Mouse (Mus musculus) kidney, postnatal 25 days (tissue): ENCODE measurements around the gene Lbhd2.
A peak's percentile ranks its signal among the peaks of the same experiment; 100 is the strongest.

Experiments used
- DNase-seq, 2 experiments: peaks; one replicate each; pipeline ENCODE4 v3.0.0; 2021; ENCODE audit warnings: mixed read lengths in 2 of 2

The Lbhd2 gene

GRCm38 (mm10) chr12:111432097-111432496, 25.5 kb downstream of the Lbhd2 start:
- peak; percentile 69 to 84 for DNase-seq

DNA sequence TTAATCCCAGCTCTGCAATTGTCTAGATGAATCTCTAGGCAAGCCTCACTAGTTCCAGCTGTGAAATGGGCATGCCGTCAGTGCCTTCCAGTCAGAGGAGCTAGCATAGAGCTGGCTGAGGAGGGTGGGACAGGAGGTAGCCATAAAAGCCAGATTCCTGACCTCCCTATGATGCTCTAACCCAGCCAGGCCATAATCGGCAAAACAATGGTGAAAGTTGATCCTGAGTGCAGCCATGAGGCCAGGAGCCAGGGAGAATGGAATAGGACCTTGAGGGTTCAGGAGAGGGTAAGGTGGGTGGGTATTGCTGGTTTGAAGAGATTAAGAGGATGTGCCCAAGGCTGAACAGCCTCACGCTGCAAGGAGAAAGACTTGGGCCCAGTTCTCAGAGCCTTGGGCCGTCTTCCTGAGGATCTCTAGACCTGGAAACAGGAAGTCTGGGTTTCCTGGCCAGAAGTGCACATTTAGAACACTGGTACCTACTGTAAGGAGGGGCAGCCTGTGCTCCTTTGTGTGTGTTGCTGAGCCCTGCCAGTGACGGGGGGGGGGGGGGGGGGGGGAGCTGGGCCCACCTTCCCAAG, 26.2 kb downstream of the Lbhd2 start:
- peak in 1 of 2 experiments; percentile 21 for DNase-seq

DNA sequence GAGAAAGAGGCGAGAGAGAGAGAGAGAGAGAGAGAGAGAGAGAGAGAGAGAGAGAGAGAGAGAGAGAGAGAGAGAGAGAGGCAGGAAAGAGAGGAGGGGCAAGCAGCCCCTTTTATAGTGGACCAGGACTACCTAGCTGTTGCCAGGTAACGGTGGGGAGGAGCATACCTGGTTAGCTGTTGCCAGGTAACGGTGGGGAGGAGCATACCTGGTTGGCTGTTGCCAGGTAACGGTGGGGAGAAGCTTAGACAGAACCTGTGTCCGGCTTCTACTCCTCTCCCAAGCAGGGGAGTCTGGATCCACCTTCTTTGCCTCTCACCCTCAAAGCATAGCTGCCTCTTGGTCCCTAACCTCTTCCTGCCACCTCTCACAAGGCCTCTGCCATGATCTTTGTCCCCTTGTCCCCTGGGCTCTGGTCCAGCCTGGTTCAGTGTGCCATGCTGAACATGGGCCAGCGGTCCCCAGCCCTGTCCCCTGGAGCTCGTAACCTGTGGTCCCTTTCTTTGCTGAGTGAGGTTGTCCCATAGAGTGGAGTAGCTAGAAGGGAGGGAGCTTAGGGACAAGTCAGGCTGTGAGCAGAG, 27.6 kb downstream of the Lbhd2 start:
- DNase-seq = peak; percentile 52 to 74

GRCm38 (mm10) chr12:111434745-111435327, 28.2 kb downstream of the Lbhd2 start:
- peak; percentile 82 to 87 for DNase-seq

DNA sequence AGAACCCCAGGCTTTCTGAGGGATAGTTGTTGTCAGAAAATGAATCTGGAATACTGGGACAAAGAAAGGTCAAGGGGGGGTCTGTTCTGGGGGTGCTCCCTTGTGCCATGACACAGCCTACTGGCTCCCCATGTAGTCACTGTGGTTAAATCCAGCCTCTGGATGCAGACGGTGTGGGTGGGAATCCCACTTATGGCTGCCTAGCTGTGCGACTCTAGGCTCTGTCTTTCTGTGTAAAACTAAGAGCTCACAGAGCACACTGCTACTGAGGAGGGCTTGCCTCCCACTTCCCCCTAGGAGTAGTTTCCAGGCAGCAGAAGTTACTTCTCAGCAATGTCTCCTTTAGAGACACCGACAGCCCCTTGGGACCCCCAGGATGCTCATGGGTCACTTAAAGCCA, 29.6 kb downstream of the Lbhd2 start:
- DNase-seq = no peak

- DNase-seq = peak in 1 of 2 experiments; percentile 6
Measured at GRCm38 (mm10) chr12:111436640-111437039, 30.0 kb downstream of the Lbhd2 start.

DNA sequence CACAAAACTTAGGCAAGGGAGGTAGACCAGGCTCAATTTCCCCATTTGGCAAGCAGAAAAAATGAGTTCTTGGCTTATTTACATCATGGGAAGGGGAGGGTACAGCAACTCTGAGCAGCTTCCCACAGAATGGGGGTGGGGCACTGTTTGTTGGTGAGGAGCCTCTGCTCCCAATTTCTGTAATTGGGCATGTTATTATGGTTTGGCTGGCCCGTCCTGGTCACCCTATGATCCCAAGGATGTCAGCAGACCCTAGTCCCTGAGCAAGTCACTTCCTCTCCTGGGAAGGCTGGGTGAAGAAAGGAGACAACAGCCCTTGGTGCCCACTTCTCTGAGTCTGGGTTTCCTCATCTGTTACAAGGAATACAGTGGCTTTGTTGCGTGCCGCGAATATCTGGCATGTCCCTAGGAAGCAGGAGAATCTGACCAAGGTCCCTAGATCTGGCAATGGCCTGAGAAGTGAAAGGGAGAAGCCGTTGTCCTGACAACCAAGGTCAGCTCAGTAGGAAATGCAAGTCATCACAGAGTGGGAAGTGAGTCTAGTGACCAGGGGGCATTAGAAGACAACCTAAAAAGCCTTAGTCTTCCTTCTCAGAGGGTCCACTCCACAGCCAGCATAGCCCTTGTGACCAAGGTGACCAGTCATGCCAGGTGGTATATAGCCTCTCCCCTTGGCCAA, 30.8 kb downstream of the Lbhd2 start:
- peak; percentile 40 to 56 for DNase-seq

- DNase-seq = no peak
Measured at GRCm38 (mm10) chr12:111438850-111439249, 32.2 kb downstream of the Lbhd2 start.

DNA sequence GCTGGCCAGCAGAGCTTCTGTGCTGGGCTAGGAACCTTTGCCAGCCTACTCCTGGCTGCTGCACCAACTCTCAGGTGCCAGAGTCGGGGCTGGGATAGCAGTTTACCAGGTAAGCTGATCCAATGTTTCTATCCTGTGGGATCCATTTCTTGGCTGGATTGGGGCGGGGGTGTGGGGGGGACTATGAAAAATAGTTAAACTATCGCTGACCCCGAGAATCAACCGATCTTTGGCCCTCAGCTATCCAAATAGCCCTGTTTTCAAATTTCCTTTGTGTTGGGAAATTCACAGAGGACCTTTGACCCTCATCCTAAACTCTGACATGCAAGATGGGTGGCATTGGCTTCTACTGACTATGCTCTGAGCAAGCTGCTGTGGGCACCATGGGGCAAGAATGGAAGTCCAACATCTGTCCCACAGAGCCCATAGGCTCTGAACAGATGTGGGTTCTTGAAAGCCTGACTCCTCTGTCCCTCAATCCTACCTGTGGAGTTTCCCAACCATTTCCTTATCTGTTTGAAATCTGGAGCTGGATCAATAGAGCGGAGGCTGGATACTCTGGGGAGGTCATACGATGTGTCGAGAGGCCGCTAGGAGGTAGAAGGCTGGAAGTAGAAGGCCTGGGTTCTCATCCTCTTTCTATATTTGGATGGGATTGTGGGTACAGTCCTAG, 34.2 kb downstream of the Lbhd2 start:
- no peak for DNase-seq

GRCm38 (mm10) chr12:111441523-111441922, 34.9 kb downstream of the Lbhd2 start:
- no peak for DNase-seq

DNA sequence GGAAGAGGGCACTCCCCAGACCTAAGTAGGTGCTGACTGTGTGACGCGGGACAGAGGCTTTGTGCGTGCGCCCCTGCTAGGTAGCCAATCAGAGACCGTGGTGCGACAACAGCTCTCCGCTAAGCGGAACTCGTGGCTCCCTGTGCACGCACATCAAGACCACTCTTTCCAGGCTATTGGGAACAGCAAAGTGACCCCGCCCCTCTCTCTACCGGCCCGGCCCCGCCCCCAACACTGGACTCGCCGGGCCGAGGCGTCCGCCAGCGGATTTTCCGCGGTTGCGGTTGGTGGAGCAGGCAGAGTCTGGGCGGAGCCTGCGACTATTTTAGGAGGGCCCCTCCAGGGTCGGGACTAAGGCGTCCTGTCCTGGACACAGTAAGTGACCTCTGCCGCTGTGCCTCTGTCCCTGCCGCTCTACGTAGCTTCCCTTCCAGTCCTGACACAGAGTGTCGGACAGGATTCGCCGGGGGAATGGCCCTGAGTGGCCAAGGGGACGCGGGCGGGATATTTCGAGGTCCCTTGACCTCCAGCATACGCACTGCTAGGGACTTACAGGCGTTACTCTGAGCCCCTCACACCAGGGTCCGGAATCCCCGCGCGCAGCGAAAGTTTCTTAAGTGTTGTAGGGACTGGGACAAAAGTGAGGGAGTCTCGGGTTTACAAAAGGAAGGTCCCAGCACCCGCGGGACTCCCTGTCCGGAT, 35.9 kb downstream of the Lbhd2 start, which contains the start of gene Tnfaip2:
Gene Tnfaip2, plus strand, starts transcription at position 161 of the 702 bp plus-strand sequence.
- DNase-seq = peak; percentile 89 to 94

GRCm38 (mm10) chr12:111443011-111443870, 36.6 kb downstream of the Lbhd2 start:
- no peak for DNase-seq

- no peak for DNase-seq
Measured at GRCm38 (mm10) chr12:111443921-111444831, 37.6 kb downstream of the Lbhd2 start.

- DNase-seq = peak; percentile 16 to 59
Measured at GRCm38 (mm10) chr12:111445161-111445889, 38.7 kb downstream of the Lbhd2 start.

GRCm38 (mm10) chr12:111445890-111446613, 39.4 kb downstream of the Lbhd2 start:
- DNase-seq = peak in 1 of 2 experiments; percentile 39

DNA sequence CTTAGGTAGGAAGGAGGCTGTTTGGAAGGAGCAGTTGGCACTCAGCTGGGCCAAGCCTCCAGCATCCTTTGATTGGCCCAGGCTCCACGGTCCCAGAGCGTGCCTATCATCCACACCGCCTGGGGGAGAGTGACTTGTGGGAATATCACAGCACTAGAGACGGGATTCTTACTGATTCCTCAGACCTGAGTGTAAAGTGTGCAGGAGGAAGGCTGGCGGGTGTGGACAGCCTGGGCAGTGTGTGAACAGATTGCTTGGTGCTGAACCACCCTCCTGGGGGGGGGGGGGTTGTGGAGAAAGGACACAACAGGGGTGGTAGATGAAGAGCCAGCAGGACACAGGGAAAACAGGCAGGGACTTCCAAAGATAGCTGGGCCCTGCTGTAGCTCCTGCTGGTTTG, 40.1 kb downstream of the Lbhd2 start:
- peak; percentile 18 to 48 for DNase-seq

DNA sequence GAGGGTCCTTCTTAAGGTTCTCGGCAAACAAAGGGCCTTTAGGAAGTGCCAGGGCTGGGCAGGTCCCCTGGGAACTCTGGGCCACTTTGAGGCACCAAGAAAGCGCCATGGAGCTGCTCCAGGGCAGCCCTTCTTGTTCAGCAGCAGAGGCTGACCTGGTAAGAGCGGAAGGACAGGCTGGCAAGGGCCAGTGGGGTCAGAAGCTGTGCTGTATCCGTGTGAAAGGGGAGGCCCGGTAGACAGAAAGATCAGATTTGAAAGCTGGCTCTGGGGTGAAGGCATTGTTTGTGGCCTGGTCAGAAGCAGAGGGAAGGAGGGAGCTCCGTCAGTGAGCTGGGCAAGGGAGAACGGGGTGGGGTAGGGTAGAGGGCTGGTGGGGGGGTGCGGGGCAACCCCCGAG, 40.7 kb downstream of the Lbhd2 start:
- peak; percentile 28 to 54 for DNase-seq

DNA sequence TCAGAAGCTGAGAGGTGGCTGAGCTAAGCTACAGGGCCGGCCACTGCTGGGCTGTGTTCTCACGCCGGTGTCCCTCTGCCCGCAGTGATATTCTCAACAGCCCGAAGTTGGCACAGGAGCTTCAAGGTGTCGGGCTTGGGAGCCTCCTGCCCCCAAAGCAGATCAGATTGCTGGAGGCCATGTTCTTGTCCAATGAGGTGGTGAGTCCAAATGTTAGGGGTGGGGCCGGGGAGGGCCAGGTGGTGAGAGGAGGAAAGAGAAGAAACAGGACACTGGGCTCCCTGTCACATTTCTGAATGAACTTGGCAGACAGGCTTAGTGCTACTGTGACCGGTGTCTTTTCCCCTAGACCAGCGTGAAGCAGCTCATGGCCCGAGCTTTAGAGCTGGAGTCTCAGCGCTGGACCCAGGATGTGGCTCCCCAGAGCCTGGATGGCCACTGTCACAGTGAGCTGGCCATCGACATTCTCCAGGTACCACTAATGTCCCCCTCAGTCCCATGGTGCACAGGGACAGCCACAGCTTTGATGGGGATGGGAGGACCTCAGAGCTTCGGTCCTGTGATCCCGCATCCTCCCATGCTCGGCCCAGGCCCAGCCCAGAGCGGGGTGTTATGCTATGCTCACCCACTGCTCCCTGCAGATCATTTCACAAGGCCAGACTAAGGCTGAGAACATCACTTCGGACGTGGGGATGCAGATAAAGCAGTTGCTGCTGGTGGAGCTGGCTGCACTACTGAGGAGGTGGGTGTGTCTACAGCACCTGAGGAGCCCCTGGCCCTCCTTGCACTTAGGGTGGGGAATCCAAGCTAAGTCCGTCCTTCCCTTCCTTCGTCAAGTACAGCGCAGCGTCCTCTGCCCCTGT, 41.5 kb downstream of the Lbhd2 start:
- peak; percentile 15 to 40 for DNase-seq
